Mouse (Mus musculus) effector memory CD4-positive, alpha-beta T cell, adult 7 months (primary cell): ENCODE measurements around the gene Nckap5l. TPM values are rescaled to one million over a fixed set of nuclear protein-coding genes. Genes with fewer than 3 reads are reported as not detected.

ENCODE experiments used
- polyA plus RNA-seq: library from polyadenylated mRNA; unstranded; fragments of 100-300 nt; shearing (Covaris generic); gene quantifications from one replicate; pipeline ENCODE4 v1.2.1, GENCODE M21; 2017

The Nckap5l gene
- polyA plus RNA-seq: 8.0 TPM

DNA sequence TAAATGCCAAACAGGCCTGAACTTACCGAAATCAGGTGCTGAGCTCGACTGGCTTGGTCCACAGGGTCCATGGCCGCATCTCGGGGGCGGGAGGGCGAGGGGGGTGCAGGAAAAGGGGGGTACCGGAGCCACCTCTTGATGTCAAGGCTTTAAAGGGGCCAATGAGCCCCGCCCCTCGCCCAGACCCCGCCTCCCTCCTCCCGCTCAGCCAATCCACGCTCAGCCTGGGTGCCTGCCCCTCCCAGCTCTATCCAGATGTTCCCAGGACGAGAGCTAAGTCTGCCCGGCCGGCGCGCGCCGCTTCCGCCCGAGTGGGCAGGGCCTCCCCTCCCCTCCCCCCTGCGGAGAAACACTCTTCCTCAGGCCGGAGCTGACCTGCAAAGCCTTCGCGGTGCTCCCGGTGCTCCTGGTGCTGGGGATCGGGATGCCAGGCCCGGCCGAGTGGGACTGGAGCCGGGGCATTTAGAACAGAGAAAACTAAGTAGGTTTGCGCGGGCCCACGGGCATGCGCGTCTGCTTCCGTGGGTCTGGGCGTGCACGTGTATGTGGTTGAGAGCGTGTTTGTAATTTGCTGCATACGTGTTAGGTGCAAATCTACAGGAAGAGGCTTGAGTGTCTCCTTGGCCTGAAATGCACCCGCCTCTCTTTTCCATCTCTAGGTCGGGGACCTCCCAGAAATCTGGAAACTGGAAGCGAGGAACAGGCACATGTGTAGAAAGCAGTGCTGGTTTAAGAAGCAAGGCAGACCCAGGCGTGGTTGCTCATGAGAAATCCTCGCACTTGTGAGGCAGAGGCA, at the start of gene Nckap5l:
Gene Nckap5l, minus strand, starts transcription at position 143 of the 796 bp plus-strand sequence.

DNA sequence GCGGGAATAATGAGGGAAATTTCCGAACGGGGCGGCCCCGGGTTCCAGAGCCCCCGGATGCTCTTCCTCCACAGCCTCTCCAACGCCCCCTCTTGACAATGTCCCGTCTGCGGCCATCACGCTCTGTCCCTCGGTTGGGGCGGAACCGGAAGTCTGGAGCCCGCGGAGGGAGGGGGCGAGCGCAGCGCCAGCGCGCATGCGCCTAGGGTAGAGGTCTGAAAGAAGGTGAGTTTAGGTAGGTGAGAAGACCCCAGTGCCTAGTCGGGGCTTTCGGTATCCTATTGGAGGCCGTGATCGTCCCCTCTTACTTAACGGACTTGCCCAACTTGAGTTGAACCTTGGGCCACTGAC, 17.0 kb upstream of the Nckap5l start, which contains the start of gene Bcdin3d:
Gene Bcdin3d, minus strand, starts transcription at position 155 of the 351 bp plus-strand sequence.

DNA sequence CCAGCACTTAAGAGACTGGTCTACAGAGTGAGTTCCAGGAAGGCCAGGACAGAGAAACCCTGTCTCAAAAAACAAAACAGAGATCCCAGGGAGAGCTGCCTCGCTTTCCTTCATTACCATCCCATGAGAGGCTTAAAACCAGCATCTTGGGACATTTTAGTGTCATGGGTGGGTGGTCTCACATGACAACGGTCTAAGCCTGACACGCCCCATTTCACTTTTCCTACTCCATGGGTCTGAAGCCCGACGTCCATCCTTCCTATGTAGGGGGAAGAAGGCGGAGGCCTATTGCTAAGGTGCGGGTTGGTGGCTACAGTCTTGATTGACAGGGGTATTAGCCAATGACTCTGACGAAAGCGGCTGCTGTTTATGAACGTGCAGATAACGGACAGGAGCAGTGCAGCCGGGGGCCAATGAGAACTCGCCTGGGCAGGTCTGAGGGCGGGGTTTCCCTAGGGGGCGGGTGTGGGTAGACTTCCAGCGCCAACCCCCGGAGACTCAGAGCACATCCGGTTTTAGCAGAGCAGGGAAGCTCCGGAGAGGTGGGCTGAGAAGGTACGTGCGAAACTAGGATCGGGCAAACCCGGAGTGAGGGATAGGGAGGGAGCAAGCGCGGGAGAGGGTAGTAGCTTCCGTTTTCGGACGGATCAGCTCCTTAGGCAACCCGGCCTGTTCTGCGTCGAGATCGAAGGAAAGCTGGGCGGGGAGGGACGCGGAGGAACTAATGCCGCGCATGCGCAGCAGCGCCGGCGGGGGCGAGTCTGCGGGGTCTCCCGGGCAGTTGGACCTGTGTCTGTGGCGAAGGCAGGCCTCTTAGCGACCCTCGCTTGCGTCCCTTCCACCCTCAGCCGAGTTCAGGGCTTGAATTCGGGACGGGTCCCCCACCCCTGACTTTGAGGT, 64.8 kb downstream of the Nckap5l start, which contains the start of gene Tmbim6:
Gene Tmbim6, plus strand, starts transcription at position 397 of the 900 bp plus-strand sequence.

Other genes starting within 250 kb of the Nckap5l start
- gene Kcnh3, start 232.9 kb downstream of the Nckap5l start, polyA plus RNA-seq: 1.5 TPM
- 71.0 TPM for gene Mcrs1, start 205.8 kb downstream of the Nckap5l start, polyA plus RNA-seq
- gene Prpf40b, start 162.7 kb downstream of the Nckap5l start, polyA plus RNA-seq: 12.8 TPM
- 0.20 TPM for gene Fam186b, start 161.9 kb downstream of the Nckap5l start, polyA plus RNA-seq
- 24.9 TPM for gene Fmnl3, start 87.3 kb downstream of the Nckap5l start, polyA plus RNA-seq
- gene Tmbim6, start 64.9 kb downstream of the Nckap5l start, polyA plus RNA-seq: 142 TPM
- gene Bcdin3d, start 17.0 kb upstream of the Nckap5l start, polyA plus RNA-seq: 10.3 TPM
- not detected for gene Faim2, start 70.4 kb upstream of the Nckap5l start, polyA plus RNA-seq
- gene Aqp2, start 121.3 kb upstream of the Nckap5l start, polyA plus RNA-seq: not detected
- not detected for gene Aqp5, start 133.0 kb upstream of the Nckap5l start, polyA plus RNA-seq
- gene Aqp6, start 143.7 kb upstream of the Nckap5l start, polyA plus RNA-seq: not detected
- 17.6 TPM for gene Racgap1, start 193.9 kb upstream of the Nckap5l start, polyA plus RNA-seq
- 0.29 TPM for gene Asic1, start 212.6 kb upstream of the Nckap5l start, polyA plus RNA-seq
- 18.4 TPM for gene Smarcd1, start 244.4 kb upstream of the Nckap5l start, polyA plus RNA-seq
- gene Gm17349, start 247.7 kb upstream of the Nckap5l start, polyA plus RNA-seq: not detected